Mouse (Mus musculus): ENCODE data around the gene Gipr. TPM values are rescaled to one million over a fixed set of nuclear protein-coding genes. Genes with fewer than 3 reads are reported as not detected.

Gipr gene
- 3.1 and 3.6 TPM in 2 replicates for polyA plus RNA-seq (2015; fragmentation: Nextera tagmentation; extraction: Ambion mirVana)

DNA sequence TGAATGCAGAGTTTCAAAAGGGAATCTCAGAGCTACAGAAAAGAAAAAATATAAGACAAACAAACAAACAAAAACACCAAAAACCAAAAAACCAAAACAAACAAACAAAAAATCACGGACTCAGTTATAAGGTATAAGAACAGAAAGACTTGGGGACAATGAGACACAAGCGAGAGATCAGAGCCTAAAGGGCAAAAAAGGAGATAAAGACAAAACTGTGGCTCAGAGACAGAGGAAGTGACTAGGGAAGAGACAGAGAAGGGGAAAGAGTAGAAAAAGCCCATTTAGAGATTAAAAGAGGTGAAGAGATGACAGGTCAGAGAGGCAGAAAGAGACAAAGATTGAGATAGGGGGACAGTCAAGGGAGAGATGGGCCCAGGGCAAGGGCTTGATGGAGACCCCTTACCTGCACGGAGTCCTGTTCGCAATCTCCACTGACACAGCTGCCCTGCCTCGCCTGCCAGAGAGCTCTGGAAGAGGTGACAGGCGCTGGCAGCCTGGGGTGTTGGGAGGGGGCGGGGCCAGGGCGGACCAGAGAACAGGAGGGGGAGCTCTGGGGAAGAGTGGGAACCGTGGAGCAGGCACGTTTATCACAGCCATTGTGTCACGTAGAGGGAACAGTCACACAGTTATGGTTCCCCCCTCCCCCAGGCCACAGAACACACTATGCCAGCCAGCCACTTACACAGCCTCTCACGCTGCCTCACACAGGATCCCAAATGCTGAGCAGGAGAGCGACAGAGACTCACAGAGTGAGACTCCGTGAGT is at the start of gene Gipr:
Gipr (minus strand) TSS at position 472 of the 768 bp plus-strand sequence.
- WGBS, result 11% methylated on average over 14 of the region's 14 CpGs
- Histone ChIP-seq H3K4me3 (ENCODE audit: low read length) (0 out of 2 replicates have a peak within 1 kb of the TSS, but pooled peaks have one; percentile 13), H3K27ac (ENCODE audit: low read length) (no peak within 1 kb of the TSS), H3K9me3 (ENCODE audit: control insufficient read depth, low read length) (peaks cover 6% of the 10 kb centered on the region; the same call in 1 of the 2 replicates), H3K4me2 (ENCODE audit: low read depth, low read length) (peak within 1 kb of the TSS; percentile 40), H3K27me3 (replicated peaks; ENCODE audit: control insufficient read depth, insufficient read depth, low read length) (0 out of 2 replicates have a peak, but pooled peaks cover 2% of the 10 kb centered on the region), H3K4me1 (ENCODE audit: control insufficient read depth, insufficient read depth, low read length) (peaks cover 30% of the 10 kb centered on the region), H3K36me3 (ENCODE audit: control insufficient read depth, insufficient read depth, low read length) (no peaks in the 10 kb centered on the region), H3K9ac (ENCODE audit: low read depth, low read length) (no peak within 1 kb of the TSS)
- ATAC-seq, result peak; percentile 28

DNA sequence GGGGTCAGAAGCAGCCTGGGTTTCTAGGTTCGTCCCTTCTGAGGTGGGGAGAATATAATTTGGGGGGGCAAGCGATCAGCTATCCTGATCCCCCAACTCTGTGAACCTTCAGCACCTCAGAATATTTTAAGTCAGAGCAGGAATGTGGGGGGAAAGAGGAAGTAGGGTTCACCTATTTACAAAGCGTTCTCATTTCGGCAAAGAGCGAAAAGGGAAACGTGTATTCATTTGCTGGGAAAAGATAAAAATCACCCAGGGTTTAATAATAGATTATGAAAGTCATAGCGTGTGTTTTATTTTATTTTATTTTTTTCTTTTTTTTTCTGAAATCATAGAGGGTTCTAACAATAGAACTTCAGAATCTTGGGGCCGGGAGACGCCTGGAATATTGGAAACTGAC is 49.0 kb upstream of the Gipr start:
- WGBS, result 67% methylated on average over 9 of the region's 9 CpGs
- Histone ChIP-seq H3K4me3 (ENCODE audit: low read length) (no peak overlapping the region), H3K27ac (ENCODE audit: low read length) (no peak overlapping the region), H3K36me3 (ENCODE audit: control insufficient read depth, insufficient read depth, low read length) (no peaks in the 10 kb centered on the region), H3K27me3 (replicated peaks; ENCODE audit: control insufficient read depth, insufficient read depth, low read length) (peaks cover 3% of the 10 kb centered on the region; the same call in 1 of the 2 replicates), H3K9me3 (ENCODE audit: control insufficient read depth, low read length) (peaks cover 2% of the 10 kb centered on the region; the same call in 1 of the 2 replicates), H3K4me2 (ENCODE audit: low read depth, low read length) (no peak overlapping the region), H3K9ac (ENCODE audit: low read depth, low read length) (no peak overlapping the region), H3K4me1 (ENCODE audit: control insufficient read depth, insufficient read depth, low read length) (0 out of 2 replicates have a peak, but pooled peaks cover 3% of the 10 kb centered on the region)
- no peak for ATAC-seq

DNA sequence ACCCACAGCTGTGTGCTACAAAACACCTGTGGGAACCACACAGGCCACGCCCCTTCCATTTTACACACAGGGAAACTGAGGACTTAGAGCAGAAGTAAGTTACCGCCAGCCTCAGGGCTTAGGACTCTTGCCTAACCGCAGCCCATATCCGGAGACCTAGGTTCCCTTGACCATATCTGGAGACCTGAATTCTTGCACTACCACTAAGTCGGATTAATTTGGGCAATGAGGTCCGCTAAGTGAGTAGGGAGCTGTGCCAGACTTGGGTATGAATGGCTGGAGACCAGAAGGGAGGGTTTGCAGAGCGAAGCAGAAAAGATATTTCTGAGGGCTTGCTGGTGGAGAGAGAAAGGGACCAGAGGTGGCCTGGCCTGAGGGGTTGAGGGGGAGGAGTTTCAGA is 48.4 kb upstream of the Gipr start:
- Histone ChIP-seq H3K4me2 (ENCODE audit: low read depth, low read length) (no peak overlapping the region), H3K4me3 (ENCODE audit: low read length) (no peak overlapping the region), H3K27me3 (replicated peaks; ENCODE audit: control insufficient read depth, insufficient read depth, low read length) (peaks cover 3% of the 10 kb centered on the region; the same call in 1 of the 2 replicates), H3K27ac (ENCODE audit: low read length) (no peak overlapping the region), H3K36me3 (ENCODE audit: control insufficient read depth, insufficient read depth, low read length) (no peaks in the 10 kb centered on the region), H3K9me3 (ENCODE audit: control insufficient read depth, low read length) (peaks cover 3% of the 10 kb centered on the region; the same call in 1 of the 2 replicates), H3K4me1 (ENCODE audit: control insufficient read depth, insufficient read depth, low read length) (0 out of 2 replicates have a peak, but pooled peaks cover 3% of the 10 kb centered on the region), H3K9ac (ENCODE audit: low read depth, low read length) (no peak overlapping the region)
- 74% methylated on average over 7 of the region's 7 CpGs for WGBS
- ATAC-seq, result no peak

DNA sequence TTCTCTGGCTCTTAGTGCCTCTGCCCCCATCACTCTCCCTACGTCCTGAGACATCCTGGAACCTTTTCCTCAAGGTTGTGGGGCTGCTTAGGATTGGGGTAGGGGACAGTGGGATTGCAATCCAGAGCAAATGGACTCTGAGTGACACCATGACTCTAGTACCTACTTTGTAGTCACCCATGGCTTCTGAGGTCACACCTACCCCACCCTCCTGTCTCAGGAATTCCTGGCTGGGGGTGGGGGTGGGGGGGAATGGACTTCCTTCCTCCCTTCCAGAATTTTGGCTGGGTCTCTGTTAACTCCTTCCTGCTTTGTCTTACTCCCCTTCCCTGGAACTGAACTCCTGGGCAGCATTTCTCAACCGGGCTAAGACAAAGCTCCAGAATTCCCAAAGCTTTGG is 47.5 kb upstream of the Gipr start:
- 54% methylated on average over 2 of the region's 2 CpGs for WGBS
- Histone ChIP-seq H3K4me1 (ENCODE audit: control insufficient read depth, insufficient read depth, low read length) (peaks cover 4% of the 10 kb centered on the region; the same call in 1 of the 2 replicates), H3K27me3 (replicated peaks; ENCODE audit: control insufficient read depth, insufficient read depth, low read length) (peaks cover 3% of the 10 kb centered on the region; the same call in 1 of the 2 replicates), H3K9ac (ENCODE audit: low read depth, low read length) (no peak overlapping the region), H3K9me3 (ENCODE audit: control insufficient read depth, low read length) (peaks cover 3% of the 10 kb centered on the region; the same call in 1 of the 2 replicates), H3K27ac (ENCODE audit: low read length) (no peak overlapping the region), H3K4me2 (ENCODE audit: low read depth, low read length) (0 out of 2 replicates have a peak overlapping the region, but pooled peaks have one; percentile 86), H3K4me3 (ENCODE audit: low read length) (no peak overlapping the region), H3K36me3 (ENCODE audit: control insufficient read depth, insufficient read depth, low read length) (no peaks in the 10 kb centered on the region)
- no peak for ATAC-seq

DNA sequence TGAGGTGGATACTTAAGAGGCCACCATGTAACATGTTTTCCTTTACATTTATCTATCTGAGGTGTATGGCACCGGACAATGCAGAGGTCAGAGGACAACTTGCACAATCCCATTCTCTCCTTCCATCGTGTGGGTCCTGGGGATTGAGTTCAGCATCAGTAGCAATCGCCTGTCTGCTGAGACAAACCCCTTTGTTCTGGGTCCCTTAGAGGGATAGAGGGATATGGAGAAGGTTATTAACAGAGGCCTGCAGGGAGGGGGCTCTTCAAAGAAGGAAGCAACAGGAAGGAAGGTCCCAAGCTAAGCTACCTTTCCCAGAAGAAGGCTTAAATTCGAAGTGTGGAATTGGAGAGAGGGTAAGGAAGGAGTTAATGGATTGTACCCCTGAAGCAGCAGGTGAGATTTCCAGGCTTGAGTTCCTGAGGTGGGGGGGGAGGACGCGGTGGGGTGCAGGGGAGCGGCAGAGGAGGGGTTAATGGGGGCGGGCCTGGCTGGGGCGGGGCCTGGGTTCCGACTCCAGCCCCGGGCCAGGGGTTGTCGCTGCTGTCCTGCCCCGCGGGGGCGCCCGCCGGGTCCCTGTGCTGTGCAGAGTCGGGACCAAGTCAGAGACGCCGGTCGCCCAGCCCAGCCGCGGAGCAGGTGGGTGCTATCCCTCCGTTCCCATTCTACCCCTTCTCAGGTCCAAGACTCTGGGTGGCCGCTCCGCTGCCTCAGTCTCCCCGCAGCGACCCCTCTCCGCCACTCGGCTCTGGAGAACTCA is 46.2 kb upstream of the Gipr start, which contains the start of gene Gpr4:
Gpr4 (plus strand) TSS at position 543 of the 760 bp plus-strand sequence.
- peak; percentile 61 for ATAC-seq
- Histone ChIP-seq H3K27ac (ENCODE audit: low read length) (no peak within 1 kb of the TSS), H3K4me1 (ENCODE audit: control insufficient read depth, insufficient read depth, low read length) (peaks cover 10% of the 10 kb centered on the region; the same call in 1 of the 2 replicates), H3K4me2 (ENCODE audit: low read depth, low read length) (peak within 1 kb of the TSS; percentile 86), H3K27me3 (replicated peaks; ENCODE audit: control insufficient read depth, insufficient read depth, low read length) (peaks cover 3% of the 10 kb centered on the region; the same call in 1 of the 2 replicates), H3K36me3 (ENCODE audit: control insufficient read depth, insufficient read depth, low read length) (no peaks in the 10 kb centered on the region), H3K9me3 (ENCODE audit: control insufficient read depth, low read length) (peaks cover 3% of the 10 kb centered on the region; the same call in 1 of the 2 replicates), H3K9ac (ENCODE audit: low read depth, low read length) (peak within 1 kb of the TSS; percentile 65), H3K4me3 (ENCODE audit: low read length) (peak within 1 kb of the TSS; percentile 57)
- WGBS, result 2% methylated on average over 30 of the region's 30 CpGs

DNA sequence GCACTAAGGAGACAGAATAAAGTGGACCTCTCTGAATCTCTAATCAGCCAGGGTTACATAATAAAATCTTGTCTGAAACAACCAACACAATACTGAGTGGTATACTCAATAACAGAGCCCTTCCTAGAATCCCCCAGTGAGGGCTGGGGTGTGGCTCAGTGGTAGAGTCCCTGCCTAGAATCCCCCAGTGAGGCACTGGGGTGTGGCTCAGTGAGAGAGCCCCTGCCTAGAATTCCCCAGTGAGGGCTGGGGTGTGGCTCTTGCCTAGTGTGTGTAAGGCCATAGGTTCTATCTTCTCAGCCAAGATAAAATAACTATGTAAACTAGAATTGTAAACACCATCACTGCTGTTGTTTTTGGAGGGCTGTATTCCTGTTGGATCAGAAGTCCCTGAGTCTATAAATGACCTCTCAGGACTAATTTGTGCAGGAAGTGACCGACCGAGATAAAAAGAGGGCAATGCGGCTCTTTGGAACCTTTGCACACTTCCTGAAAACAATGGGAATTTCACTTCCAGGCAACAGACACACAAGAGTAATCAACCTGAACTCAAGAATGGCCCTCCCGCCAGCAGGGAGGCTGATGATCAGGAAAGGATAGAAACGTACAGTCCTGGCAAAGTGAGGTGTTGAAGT is 45.2 kb upstream of the Gipr start:
- H3K27ac ChIP-seq (ENCODE audit: low read length), result no peak overlapping the region
- ATAC-seq, result no peak
- no peak overlapping the region for H3K4me3 ChIP-seq (ENCODE audit: low read length)
- no peak overlapping the region for H3K9ac ChIP-seq (ENCODE audit: low read depth, low read length)
- peaks cover 3% of the 10 kb centered on the region; the same call in 1 of the 2 replicates for H3K9me3 ChIP-seq (ENCODE audit: control insufficient read depth, low read length)
- peaks cover 10% of the 10 kb centered on the region; the same call in 1 of the 2 replicates for H3K4me1 ChIP-seq (ENCODE audit: control insufficient read depth, insufficient read depth, low read length)
- no peaks in the 10 kb centered on the region for H3K36me3 ChIP-seq (ENCODE audit: control insufficient read depth, insufficient read depth, low read length)
- 57% methylated on average over 5 of the region's 5 CpGs for WGBS
- peaks cover 3% of the 10 kb centered on the region; the same call in 1 of the 2 replicates for H3K27me3 ChIP-seq (replicated peaks; ENCODE audit: control insufficient read depth, insufficient read depth, low read length)
- no peak overlapping the region for H3K4me2 ChIP-seq (ENCODE audit: low read depth, low read length)

DNA sequence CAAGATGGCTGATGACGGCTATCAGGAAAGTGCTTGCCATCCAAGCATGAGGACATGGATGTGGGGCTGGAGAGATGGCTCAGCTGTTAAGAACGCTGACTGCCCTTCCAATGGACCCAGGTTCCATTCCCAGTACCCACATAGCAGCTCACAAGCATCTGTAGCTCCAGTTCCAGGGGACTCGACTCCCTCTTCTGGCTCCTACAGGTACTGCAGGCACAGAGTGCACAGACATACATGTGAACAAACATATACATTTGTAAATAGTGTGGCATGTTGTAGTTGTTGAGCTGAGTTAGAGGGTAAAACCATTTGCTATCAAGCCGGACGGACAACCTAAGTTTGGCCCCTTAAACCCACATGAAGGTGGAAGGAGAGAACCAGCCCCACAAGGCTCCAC is 44.1 kb upstream of the Gipr start:
- Histone ChIP-seq H3K4me1 (ENCODE audit: control insufficient read depth, insufficient read depth, low read length) (peaks cover 10% of the 10 kb centered on the region; the same call in 1 of the 2 replicates), H3K4me3 (ENCODE audit: low read length) (no peak overlapping the region), H3K27ac (ENCODE audit: low read length) (no peak overlapping the region), H3K4me2 (ENCODE audit: low read depth, low read length) (no peak overlapping the region), H3K27me3 (replicated peaks; ENCODE audit: control insufficient read depth, insufficient read depth, low read length) (peaks cover 3% of the 10 kb centered on the region; the same call in 1 of the 2 replicates), H3K9ac (ENCODE audit: low read depth, low read length) (no peak overlapping the region), H3K9me3 (ENCODE audit: control insufficient read depth, low read length) (peaks cover 3% of the 10 kb centered on the region; the same call in 1 of the 2 replicates), H3K36me3 (ENCODE audit: control insufficient read depth, insufficient read depth, low read length) (no peaks in the 10 kb centered on the region)
- ATAC-seq, result no peak
- WGBS, result 89% methylated on average over 5 of the region's 5 CpGs

DNA sequence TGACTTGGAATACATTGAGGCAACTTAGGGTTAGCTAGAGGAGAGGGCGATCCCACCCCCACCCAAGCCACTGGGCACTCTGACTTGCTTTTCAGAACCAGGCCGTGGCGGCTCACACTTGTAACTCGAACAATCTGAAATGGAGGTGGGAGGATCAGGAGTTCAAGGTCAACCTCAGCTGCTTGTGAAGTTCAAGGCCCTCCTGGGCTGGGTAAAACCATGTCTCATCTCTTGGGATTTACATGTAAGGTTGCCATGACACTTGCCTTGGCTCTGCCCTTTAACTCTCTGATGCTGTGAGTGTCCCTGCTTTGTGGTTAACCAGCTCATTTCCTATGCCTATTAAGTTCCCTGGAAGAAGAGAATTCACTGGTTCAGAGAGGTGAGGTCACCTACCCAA is 43.6 kb upstream of the Gipr start:
- H3K4me1 ChIP-seq (ENCODE audit: control insufficient read depth, insufficient read depth, low read length), result peaks cover 10% of the 10 kb centered on the region; the same call in 1 of the 2 replicates
- peaks cover 3% of the 10 kb centered on the region; the same call in 1 of the 2 replicates for H3K9me3 ChIP-seq (ENCODE audit: control insufficient read depth, low read length)
- H3K27ac ChIP-seq (ENCODE audit: low read length), result no peak overlapping the region
- H3K4me2 ChIP-seq (ENCODE audit: low read depth, low read length), result no peak overlapping the region
- H3K9ac ChIP-seq (ENCODE audit: low read depth, low read length), result no peak overlapping the region
- WGBS, result 84% methylated on average over 4 of the region's 4 CpGs
- H3K36me3 ChIP-seq (ENCODE audit: control insufficient read depth, insufficient read depth, low read length), result no peaks in the 10 kb centered on the region
- ATAC-seq, result no peak
- peaks cover 3% of the 10 kb centered on the region; the same call in 1 of the 2 replicates for H3K27me3 ChIP-seq (replicated peaks; ENCODE audit: control insufficient read depth, insufficient read depth, low read length)
- H3K4me3 ChIP-seq (ENCODE audit: low read length), result no peak overlapping the region

Measured in intestine, embryonic 16.5 days (tissue).